Mouse (Mus musculus) 3134 (cell line): ENCODE measurements around the gene Ak4.
A peak's percentile ranks its signal among the peaks of the same experiment; 100 is the strongest.

Experiments used
- DNase-seq: peaks from one replicate; pipeline ENCODE4 v3.0.0-alpha.2; 2011; ENCODE audit warnings: low spot score; ENCODE audit not compliant: insufficient read length; ENCODE audit errors: extremely low read depth

Gene Ak4

DNA sequence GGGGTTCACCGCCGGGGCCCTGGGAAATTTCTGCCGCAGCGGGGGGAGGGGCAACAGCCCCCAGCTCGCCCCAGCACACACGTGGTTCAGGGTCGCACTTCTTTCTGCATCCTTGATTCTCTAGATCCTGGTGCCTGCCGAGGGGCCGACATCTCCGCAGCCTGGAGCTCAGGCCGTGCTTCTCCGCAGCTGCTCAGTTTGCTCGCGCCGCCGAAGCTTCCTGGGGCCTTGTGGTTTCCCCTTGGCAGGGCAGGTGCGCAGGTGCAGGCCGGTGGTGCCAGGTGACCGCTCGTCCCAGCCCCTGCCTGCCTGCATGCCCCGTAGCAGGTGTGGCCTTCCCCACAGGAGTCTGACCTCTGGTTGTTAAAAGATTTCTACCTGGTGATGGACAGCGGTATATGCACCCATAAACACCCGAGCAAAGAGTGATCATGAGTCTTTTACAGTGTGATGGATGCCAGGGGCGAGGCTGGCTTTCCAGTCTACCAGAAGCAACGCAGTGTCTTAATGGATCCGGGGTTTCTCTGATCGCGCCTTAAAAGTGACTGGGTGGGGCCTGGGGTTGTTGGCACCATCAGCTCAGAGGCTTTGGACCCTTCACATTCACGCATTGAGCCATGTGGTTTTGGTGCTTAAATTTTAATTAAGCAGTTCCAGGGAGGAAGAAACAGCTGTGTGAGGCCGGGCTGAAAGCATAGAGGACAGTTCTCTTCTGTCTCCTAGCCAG lies 89.9 kb downstream of the Ak4 start:
- peak; percentile 6 for DNase-seq

DNA sequence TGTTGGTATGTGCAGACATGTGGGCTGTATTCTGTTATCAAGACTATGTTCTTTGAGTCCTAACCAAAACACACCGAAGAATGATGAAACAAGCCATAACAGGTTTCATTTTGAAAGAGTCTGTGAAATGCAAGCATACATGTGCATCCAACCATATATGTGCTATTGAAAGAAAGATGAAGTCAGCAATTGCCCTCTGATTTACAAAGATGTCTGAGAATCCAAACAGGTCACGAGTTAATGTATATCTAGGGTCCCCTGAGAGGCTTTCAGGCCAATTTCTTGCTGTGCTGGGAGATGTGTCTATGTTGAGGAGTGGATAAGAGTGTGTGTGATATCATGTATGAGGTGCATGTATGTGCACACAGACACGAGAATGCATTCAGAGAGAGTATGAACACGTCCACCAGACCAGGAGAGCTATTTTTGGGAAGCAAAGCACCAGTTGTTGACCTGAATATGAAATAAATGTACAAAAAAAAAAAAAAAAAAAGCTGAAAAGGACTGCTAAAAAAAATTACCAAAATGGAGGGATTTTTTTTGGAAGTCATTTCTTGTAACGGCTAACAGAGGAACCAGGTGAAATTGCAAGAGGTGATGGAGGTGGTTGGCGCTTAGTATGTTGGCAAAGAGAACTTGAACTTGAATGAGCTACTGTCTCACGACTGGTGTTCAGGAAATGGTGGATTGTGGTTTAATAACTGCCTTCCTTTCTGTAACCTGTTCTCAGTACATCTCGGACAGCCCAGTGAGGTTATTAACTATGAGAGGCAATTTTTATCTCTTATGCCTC lies 91.2 kb downstream of the Ak4 start:
- no peak for DNase-seq

DNA sequence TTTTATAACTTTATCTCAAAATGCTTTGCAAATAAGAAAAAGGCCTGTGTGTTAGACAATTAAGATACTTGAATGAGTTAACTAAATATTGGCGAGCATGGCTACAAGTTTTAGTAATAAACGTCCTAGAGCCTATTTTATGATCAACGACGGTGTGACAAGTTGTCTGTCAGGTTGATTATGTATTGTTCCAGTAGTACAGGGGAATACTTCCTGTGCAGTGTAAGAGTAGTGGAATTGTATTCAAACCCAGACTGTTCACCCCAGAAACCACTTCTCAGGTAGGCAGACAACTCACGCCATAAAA lies 91.8 kb downstream of the Ak4 start:
- DNase-seq: no peak

DNA sequence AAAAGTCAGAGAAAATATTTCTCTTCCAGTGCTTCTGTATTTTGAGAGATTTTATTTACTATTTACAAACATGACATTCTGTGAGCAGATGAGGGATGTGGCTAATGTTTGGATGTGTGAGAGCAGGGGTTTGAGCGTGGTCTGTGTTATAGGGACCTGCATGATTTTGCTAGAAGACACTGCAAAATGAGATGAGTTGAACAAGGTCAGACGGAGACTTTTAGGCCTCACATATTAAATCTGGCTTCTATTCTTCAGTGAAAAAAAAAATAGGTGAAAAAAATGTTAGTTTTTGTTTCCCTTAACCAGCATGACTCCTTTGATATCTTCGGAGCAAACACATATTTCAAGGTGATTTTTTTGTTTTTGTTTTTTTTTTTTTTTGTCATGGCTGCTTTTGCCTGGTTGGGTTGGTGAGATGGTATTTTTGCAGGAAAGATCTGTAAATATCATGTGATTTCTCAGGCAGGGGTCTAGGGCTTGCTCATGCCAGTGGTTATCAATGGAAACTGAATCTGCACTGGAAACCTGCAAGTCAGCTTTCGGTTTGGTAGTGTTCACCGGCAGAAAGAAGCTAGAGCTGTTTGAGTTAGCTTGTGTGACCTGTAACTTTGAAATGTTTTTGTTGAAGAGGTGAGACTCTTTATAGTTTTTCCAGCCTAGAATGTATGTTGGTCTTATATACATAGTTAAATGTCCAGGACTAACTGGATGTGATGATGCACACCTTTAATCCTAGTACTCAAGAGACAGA lies 92.9 kb downstream of the Ak4 start:
- DNase-seq: no peak

DNA sequence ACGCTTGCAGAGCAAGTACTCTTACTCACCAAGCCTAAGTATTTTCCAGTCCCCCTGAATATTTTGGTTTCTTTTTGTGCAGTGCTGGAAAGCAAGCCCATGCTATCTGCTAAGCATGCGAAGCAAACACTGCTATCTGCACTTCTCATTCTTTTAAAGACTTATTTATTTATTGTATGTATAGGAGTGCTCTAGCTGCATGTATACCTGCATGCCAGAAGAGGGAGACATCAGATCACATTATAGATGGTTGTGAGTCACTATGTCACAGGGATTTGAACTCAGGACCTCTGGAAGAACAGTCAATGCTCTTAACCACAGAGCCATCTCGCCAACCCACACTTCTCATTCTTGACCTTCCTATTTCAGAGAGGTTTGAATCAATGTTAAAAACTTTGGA lies 94.2 kb downstream of the Ak4 start:
- DNase-seq: no peak

DNA sequence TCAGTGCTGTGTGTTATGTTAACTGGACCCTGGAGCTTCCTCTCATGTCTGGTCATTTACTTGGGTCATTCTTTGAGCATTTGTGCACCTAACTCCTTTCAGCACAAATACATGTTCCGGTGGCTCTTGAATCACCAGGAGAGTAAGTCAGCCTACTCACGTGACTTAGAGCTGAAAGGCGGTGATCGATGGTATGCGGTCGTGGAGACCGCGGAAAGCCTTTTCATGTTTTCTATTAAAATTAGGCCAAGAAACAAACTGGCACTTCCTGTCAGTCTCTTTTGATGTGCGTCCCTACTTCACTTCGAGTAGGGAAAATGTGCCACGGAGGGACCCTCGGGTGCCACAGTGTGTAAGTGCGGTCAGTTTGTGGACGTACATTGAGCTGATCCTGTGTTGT lies 96.8 kb downstream of the Ak4 start:
- DNase-seq: no peak
